9 mouse cellular contexts compared by ENCODE assay signal in genomic region chr8:13412891-13413558, GRCm38 (mm10). TPM values are rescaled to one million over a fixed set of nuclear protein-coding genes. Genes with fewer than 3 reads are reported as not detected.
DNase-seq lines count a peak whose midpoint lies in the region; ATAC-seq and TF ChIP-seq lines count a peak whose summit lies in the region.
"Had no signal": no experiment of that assay in that cellular context is flagged by ENCODE, and none has a peak within 500 bp of the region (broad histone marks: within the 10 kb centered on the region; RNA-seq: fewer than 3 reads in every experiment).

No protein-coding gene starts in this region.

- no peak overlapping the region for H3K9ac ChIP-seq in midbrain, embryonic 15.5 days

- H3K4me3 ChIP-seq in midbrain, embryonic 10.5 days: no peak overlapping the region
- no peak overlapping the region for H3K4me3 ChIP-seq in midbrain, embryonic 15.5 days
- no peak overlapping the region for H3K4me3 ChIP-seq in cortical plate, adult 2 months (ENCODE audit: insufficient read depth, low read length)

- TF ChIP-seq POLR2A in cortical plate, adult 2 months (IDR thresholded peaks at IDR 0.05; ENCODE audit: extremely low read depth, insufficient read depth, low read length): no peak

- intact Hi-C loops in left cerebral cortex, postnatal 4 days (cut with DNase I): loop anchor here (5.0 kb wide), 2 partner anchors 134 to 339 kb away; no protein-coding TSS in a partner anchor

- no peak overlapping the region for H3K27ac ChIP-seq in midbrain, embryonic 10.5 days (replicated peaks)
- no peak overlapping the region for H3K27ac ChIP-seq in midbrain, embryonic 15.5 days
- H3K27ac ChIP-seq in cortical plate, adult 2 months (ENCODE audit: insufficient read depth, low read length): no peak overlapping the region

- H3K4me1 ChIP-seq in midbrain, embryonic 10.5 days: no peaks in the 10 kb centered on the region; the same call in 1 of the 2 replicates
- H3K4me1 ChIP-seq in midbrain, embryonic 15.5 days: no peaks in the 10 kb centered on the region
- no peaks in the 10 kb centered on the region for H3K4me1 ChIP-seq in cortical plate, adult 2 months (ENCODE audit: control insufficient read depth, insufficient read depth, low read length)

- no peak for ATAC-seq in midbrain, embryonic 15.5 days (replicated peaks)

- no peaks in the 10 kb centered on the region for H3K27me3 ChIP-seq in midbrain, embryonic 10.5 days (ENCODE audit: low read depth, poor library complexity, severe bottlenecking)
- H3K27me3 ChIP-seq in midbrain, embryonic 15.5 days (replicated peaks): no peaks in the 10 kb centered on the region

- H3K9me3 ChIP-seq in midbrain, embryonic 10.5 days (replicated peaks): no peaks in the 10 kb centered on the region
- no peaks in the 10 kb centered on the region for H3K9me3 ChIP-seq in midbrain, embryonic 15.5 days

- peak; percentile 90 for TF ChIP-seq CTCF in cortical plate, adult 2 months (IDR thresholded peaks at IDR 0.05; ENCODE audit: extremely low read depth, insufficient read depth, low read length)

- H3K36me3 ChIP-seq in midbrain, embryonic 10.5 days: no peaks in the 10 kb centered on the region
- H3K36me3 ChIP-seq in midbrain, embryonic 15.5 days (replicated peaks): no peaks in the 10 kb centered on the region

- 65% methylated on average over 13 of the region's 13 CpGs for WGBS in midbrain, embryonic 10.5 days
- WGBS in midbrain, embryonic 15.5 days: 62% methylated on average over 13 of the region's 13 CpGs

- peak; percentile 62 for DNase-seq in midbrain, embryonic 10.5 days (ENCODE audit: low spot score)
- DNase-seq in adrenal gland, adult 18-20 months (ENCODE audit: low spot score in 2 of 2): peak; percentile 32 to 63
- peak; percentile 72 for DNase-seq in induced T-regulatory cell, adult 2 months (ENCODE audit: low read depth)
- peak; percentile 67 for DNase-seq in left cerebral cortex, postnatal 4 days
- DNase-seq in naive thymus-derived CD4-positive, alpha-beta T cell, adult 2 months (ENCODE audit: low read depth): peak; percentile 66
- peak; percentile 66 for DNase-seq in thymus, postnatal 14 days

- H3K4me2 ChIP-seq in midbrain, embryonic 15.5 days: no peak overlapping the region

RNA-seq across cellular contexts. Expression of gene Grk1, which starts 8.1 kb away (rescaled TPM):
- 0.02 TPM in 1 of 2 replicates, not detected in the other for polyA plus RNA-seq in midbrain, embryonic 10.5 days (2016; fragmentation: Nextera tagmentation; extraction: Ambion mirVana)
- 0.03 TPM in 1 of 2 replicates, not detected in the other for polyA plus RNA-seq in midbrain, embryonic 15.5 days (2015; fragmentation: Nextera tagmentation; extraction: Ambion mirVana)
- not detected for total RNA-seq in adrenal gland, adult 18-20 months (2021)
- 0.02 TPM in 1 of 2 replicates, not detected in the other for polyA plus RNA-seq in cortical plate, adult 2 months (2012; rRNA removed)
- total RNA-seq in left cerebral cortex, postnatal 4 days (2021): not detected
- polyA plus RNA-seq: neural tube, embryonic 14.5 days had no signal

RNA-seq across cellular contexts. Expression of gene Atp4b, which starts 16.4 kb away (rescaled TPM):
- not detected in 2 replicates for polyA plus RNA-seq in midbrain, embryonic 10.5 days (2016; fragmentation: Nextera tagmentation; extraction: Ambion mirVana)
- polyA plus RNA-seq in midbrain, embryonic 15.5 days (2015; fragmentation: Nextera tagmentation; extraction: Ambion mirVana): not detected in 2 replicates
- total RNA-seq in adrenal gland, adult 18-20 months (2021): 1 to 10 TPM in 1 of 2 experiments, under 1 TPM in 1; 0.60 to 5.0 TPM
- not detected in 2 replicates for polyA plus RNA-seq in cortical plate, adult 2 months (2012; rRNA removed)
- total RNA-seq in left cerebral cortex, postnatal 4 days (2021): not detected
- polyA plus RNA-seq: neural tube, embryonic 14.5 days had no signal

RNA-seq across cellular contexts. Expression of gene Tmem255b, which starts 22.0 kb away (rescaled TPM):
- polyA plus RNA-seq in midbrain, embryonic 10.5 days (2016; fragmentation: Nextera tagmentation; extraction: Ambion mirVana): 0.10 TPM in 1 of 2 replicates, not detected in the other
- polyA plus RNA-seq in midbrain, embryonic 15.5 days (2015; fragmentation: Nextera tagmentation; extraction: Ambion mirVana): 0.37 and 0.61 TPM in 2 replicates
- 1 to 10 TPM; 1.3 to 1.7 TPM for total RNA-seq in adrenal gland, adult 18-20 months (2021)
- 3.7 and 4.0 TPM in 2 replicates for polyA plus RNA-seq in cortical plate, adult 2 months (2012; rRNA removed)
- total RNA-seq in left cerebral cortex, postnatal 4 days (2021): 1 to 10 TPM; 3.9 to 4.6 TPM
